Mouse (Mus musculus): Measurements from ENCODE around the gene Gm6356. TPM values are rescaled to one million over a fixed set of nuclear protein-coding genes. Genes with fewer than 3 reads are reported as not detected.
"Not testable (repeated sequence)": the region's sequence is repeated elsewhere in the genome, so short reads cannot be mapped to it uniquely, and the experiment has no call there.

The Gm6356 gene
- polyA plus RNA-seq (2015; fragmentation: Nextera tagmentation; extraction: Ambion mirVana) = not detected in 2 replicates

DNA sequence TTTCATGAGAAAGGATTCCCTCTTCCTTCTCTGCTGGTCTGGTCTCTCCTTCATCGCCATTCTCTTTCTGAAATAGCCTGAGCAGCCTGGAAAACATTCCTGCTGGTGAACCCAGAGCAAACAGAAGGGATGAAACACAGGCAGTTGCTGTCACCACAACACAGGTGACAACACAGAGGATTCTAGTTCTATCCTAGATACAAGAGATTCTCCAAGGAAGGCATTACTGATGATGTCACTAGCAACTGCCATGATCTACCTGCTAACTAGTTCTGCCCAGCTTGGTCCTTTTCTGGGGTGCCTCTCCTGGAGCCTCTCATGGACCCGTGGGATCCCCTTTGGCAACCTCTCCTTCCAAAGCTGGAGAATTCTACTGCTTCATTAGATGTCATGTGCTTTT is at the start of gene Gm6356:
Gene Gm6356, minus strand, starts transcription at position 101 of the 400 bp plus-strand sequence.
- not testable (repeated sequence) for H3K9ac ChIP-seq (ENCODE audit: low read depth, low read length); H3K4me3 ChIP-seq (ENCODE audit: low read depth, low read length); H3K4me2 ChIP-seq (ENCODE audit: low read length); H3K9me3 ChIP-seq (replicated peaks; ENCODE audit: control insufficient read depth, low read length, poor library complexity, severe bottlenecking); ATAC-seq; H3K27ac ChIP-seq (ENCODE audit: low read length); H3K4me1 ChIP-seq (ENCODE audit: control insufficient read depth, insufficient read depth, low read length); H3K27me3 ChIP-seq (ENCODE audit: control insufficient read depth, insufficient read depth, low read depth, low read length); H3K36me3 ChIP-seq (ENCODE audit: control insufficient read depth, insufficient read depth, low read length)
- WGBS = 41% methylated on average over 1 of the region's 2 CpGs

Other genes with a start within 250 kb of the Gm6356 start
- gene Gm3636, start 231.5 kb downstream of the Gm6356 start, polyA plus RNA-seq (2015; fragmentation: Nextera tagmentation; extraction: Ambion mirVana) = 20.3 and 22.2 TPM in 2 replicates
- not detected in 2 replicates for gene Gm8362, start 199.4 kb downstream of the Gm6356 start, polyA plus RNA-seq (2015; fragmentation: Nextera tagmentation; extraction: Ambion mirVana)
- not detected in 2 replicates for gene Gm3642, start 133.5 kb downstream of the Gm6356 start, polyA plus RNA-seq (2015; fragmentation: Nextera tagmentation; extraction: Ambion mirVana)
- gene Gm3667, start 83.9 kb downstream of the Gm6356 start, polyA plus RNA-seq (2015; fragmentation: Nextera tagmentation; extraction: Ambion mirVana) = 12.9 and 14.0 TPM in 2 replicates
- 4.8 and 6.6 TPM in 2 replicates for gene Gm10406, start 53.6 kb upstream of the Gm6356 start, polyA plus RNA-seq (2015; fragmentation: Nextera tagmentation; extraction: Ambion mirVana)
- not detected in 2 replicates for gene Gm3685, start 71.2 kb upstream of the Gm6356 start, polyA plus RNA-seq (2015; fragmentation: Nextera tagmentation; extraction: Ambion mirVana)
- 8.1 and 9.9 TPM in 2 replicates for gene Gm3696, start 126.8 kb upstream of the Gm6356 start, polyA plus RNA-seq (2015; fragmentation: Nextera tagmentation; extraction: Ambion mirVana)
- gene Gm6676, start 151.6 kb upstream of the Gm6356 start, polyA plus RNA-seq (2015; fragmentation: Nextera tagmentation; extraction: Ambion mirVana) = not detected in 2 replicates
- gene Gm3512, start 200.7 kb upstream of the Gm6356 start, polyA plus RNA-seq (2015; fragmentation: Nextera tagmentation; extraction: Ambion mirVana) = 14.3 and 15.5 TPM in 2 replicates
- not detected in 2 replicates for gene Gm16434, start 220.7 kb upstream of the Gm6356 start, polyA plus RNA-seq (2015; fragmentation: Nextera tagmentation; extraction: Ambion mirVana)

All from midbrain, embryonic 16.5 days (tissue).